Mouse (Mus musculus): ENCODE results near the gene Mmd2.

Mmd2 gene

DNA sequence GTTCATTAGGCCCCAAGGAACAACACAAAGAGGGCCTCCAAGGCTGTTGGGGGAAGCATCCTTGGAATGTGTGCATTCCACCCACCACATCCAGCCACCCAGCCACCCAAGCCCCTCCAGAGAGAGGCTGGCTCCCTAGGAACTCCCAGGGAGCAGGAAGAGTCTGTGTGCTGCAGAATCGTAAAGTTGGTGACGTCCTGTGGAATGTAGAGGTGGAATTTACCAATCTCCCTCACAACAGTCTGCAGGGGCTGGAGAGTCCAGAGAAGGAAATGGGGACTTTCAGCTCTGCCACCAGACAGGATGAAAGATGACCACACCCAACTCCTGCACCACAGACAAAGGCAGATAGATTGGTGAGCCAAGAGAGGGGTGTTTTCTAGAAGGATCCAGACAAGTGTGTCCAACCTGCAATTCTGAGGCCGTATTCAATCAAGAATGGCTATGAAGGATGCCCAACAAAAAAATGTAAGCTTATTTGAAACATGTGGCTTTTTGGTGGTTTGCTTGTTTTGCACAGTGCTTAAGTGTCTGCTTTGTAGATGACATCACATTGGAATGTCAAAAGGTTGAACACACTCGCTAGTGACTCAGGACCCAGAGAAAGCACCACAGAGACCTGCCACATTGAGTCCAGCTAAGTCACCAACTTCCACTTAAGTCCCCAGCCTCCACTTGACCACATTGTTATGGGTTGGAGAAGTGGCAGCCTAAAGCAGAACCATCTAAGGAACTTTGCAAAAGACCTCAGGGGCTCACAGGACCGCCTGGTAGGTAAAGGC lies 63.4 kb downstream of the Mmd2 start:
- DNase-seq (ENCODE audit: low spot score), result no peak

- DNase-seq (ENCODE audit: low spot score), result no peak
These were observed 71.3 kb downstream of the Mmd2 start for GRCm38 (mm10) chr5:142537286-142537685.

DNA sequence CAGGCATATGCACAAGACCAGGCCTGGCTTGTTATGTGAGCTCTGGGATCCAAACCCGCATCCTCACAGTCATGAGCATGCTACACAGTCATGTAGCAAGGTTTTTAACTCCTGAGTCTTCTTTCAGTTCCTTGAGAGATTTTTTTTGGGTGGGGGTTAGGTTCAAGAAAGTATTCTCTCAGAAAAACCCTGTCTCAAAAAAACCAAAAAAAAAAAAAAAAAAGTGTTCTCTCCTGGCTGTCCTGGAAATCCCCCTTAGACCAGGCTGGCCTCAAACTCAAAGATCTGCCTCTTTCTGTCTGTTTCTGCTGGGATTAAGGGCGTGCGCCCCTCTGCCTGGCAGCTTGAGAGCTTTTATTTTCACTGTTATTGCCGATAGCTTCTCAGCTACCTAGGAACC lies 73.2 kb downstream of the Mmd2 start:
- DNase-seq (ENCODE audit: low spot score), result no peak

- DNase-seq (ENCODE audit: low spot score), result no peak
These were observed 78.7 kb downstream of the Mmd2 start, which contains the start of gene Papolb for GRCm38 (mm10) chr5:142529915-142530314. TSS of gene Papolb (minus strand) at chr5:142530076.

GRCm38 (mm10) chr5:142524711-142525464 lies 83.7 kb downstream of the Mmd2 start:
- DNase-seq (ENCODE audit: low spot score), result no peak

DNA sequence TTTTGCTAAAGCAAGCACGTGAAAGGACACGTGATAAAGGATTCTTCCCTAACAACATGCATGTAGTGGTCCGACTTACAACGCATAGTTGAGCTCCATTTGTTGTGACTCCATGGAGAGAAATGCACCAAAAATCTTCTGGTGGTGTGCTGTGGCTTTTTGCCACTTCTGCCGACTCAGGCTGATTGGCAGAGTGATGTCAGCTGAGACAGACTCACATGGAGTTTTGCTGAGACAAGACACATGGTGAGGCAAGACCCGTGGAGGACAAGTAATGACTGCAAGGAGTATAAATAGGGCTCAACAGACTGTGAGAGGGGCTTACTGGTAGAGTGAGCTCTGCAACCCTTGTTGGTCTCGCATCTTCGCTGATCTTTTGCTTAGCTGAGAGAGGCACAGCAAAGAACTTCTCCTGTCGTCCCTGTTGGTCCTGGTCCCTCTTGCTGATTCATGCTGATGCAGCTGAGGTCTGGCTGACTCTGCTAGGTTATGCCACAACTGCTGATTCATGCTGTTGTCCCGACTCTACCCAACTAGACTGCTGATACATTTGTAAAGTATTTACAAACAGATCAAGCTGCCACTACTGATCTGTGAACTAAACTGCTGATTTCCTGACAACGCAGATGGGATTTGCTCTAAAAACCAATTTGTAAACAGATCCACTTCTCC lies 87.3 kb downstream of the Mmd2 start:
- no peak for DNase-seq (ENCODE audit: low spot score)

GRCm38 (mm10) chr5:142520360-142520759 lies 88.2 kb downstream of the Mmd2 start:
- no peak for DNase-seq (ENCODE audit: low spot score)

DNA sequence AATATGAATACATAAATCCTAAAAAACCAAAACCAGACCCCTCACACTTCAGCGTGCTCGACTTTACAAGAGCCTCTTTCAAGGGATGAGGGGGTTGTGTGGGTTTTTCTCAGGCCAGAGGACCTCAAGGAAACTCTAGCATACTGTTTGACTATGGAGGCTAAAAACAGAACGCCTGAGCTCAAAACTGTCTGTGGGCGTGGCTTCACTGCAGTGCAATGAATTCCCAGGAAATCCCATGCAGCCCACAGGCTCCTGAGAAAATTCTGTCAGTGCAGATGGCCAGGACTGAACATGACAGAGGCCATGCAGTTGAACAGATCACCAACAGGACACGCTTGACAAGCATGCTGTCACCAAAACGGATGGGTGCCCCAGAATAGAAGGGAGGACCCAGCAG lies 89.6 kb downstream of the Mmd2 start:
- DNase-seq (ENCODE audit: low spot score), result no peak

All from layer of hippocampus, adult 11-12 months (tissue).